ENCODE assay signal across 16 mouse cellular contexts in genomic region chr2:25431308-25431855, GRCm38 (mm10). TPM values are rescaled to one million over a fixed set of nuclear protein-coding genes. Genes with fewer than 3 reads are reported as not detected.
DNase-seq lines count a peak whose midpoint lies in the region; ATAC-seq and TF ChIP-seq lines count a peak whose summit lies in the region.
"Had no signal": no experiment of that assay in that cellular context is flagged by ENCODE, and none has a peak within 500 bp of the region (broad histone marks: within the 10 kb centered on the region; RNA-seq: fewer than 3 reads in every experiment).

No protein-coding gene starts in this region.

- H3K4me3 ChIP-seq in kidney, embryonic 14.5 days (ENCODE audit: low read length): no peak overlapping the region
- H3K4me3 ChIP-seq in midbrain, embryonic 13.5 days (replicated peaks): no peak overlapping the region
- H3K4me3 ChIP-seq in midbrain, embryonic 11.5 days (ENCODE audit: low read depth, low read length): no peak overlapping the region
- no peak overlapping the region for H3K4me3 ChIP-seq in hindbrain, postnatal 0 days (ENCODE audit: low read length)
- H3K4me3 ChIP-seq: embryonic facial prominence, embryonic 13.5 days; liver, embryonic 12.5 days; midbrain, embryonic 12.5 days; neural tube, embryonic 12.5 days had no signal

- H3K27me3 ChIP-seq in kidney, embryonic 14.5 days (ENCODE audit: control insufficient read depth, insufficient read depth, low read length): no peaks in the 10 kb centered on the region; the same call in 1 of the 2 replicates
- H3K27me3 ChIP-seq in midbrain, embryonic 13.5 days: no peaks in the 10 kb centered on the region
- peaks cover 4% of the 10 kb centered on the region; the same call in 1 of the 2 replicates for H3K27me3 ChIP-seq in midbrain, embryonic 11.5 days (ENCODE audit: control insufficient read depth, insufficient read depth, low read length)
- H3K27me3 ChIP-seq in hindbrain, postnatal 0 days (ENCODE audit: insufficient read depth, low read length): no peaks in the 10 kb centered on the region

- H3K4me1 ChIP-seq in kidney, embryonic 14.5 days (ENCODE audit: control insufficient read depth, insufficient read depth, low read length): peaks cover 16% of the 10 kb centered on the region
- peaks cover 29% of the 10 kb centered on the region for H3K4me1 ChIP-seq in midbrain, embryonic 13.5 days (replicated peaks)
- peaks cover 9% of the 10 kb centered on the region for H3K4me1 ChIP-seq in midbrain, embryonic 11.5 days (ENCODE audit: control insufficient read depth, insufficient read depth, low read length)
- peaks cover 28% of the 10 kb centered on the region for H3K4me1 ChIP-seq in hindbrain, postnatal 0 days (ENCODE audit: insufficient read depth, low read length)

- 0 out of 2 replicates have a peak overlapping the region, but pooled peaks have one; percentile 6 for H3K4me2 ChIP-seq in kidney, embryonic 14.5 days (replicated peaks; ENCODE audit: low read depth, low read length)
- peak overlapping the region; percentile 76 for H3K4me2 ChIP-seq in midbrain, embryonic 13.5 days (replicated peaks)
- H3K4me2 ChIP-seq in midbrain, embryonic 11.5 days: no peak overlapping the region
- H3K4me2 ChIP-seq in hindbrain, postnatal 0 days (ENCODE audit: low read depth, low read length): peak overlapping the region; percentile 83
- H3K4me2 ChIP-seq: embryonic facial prominence, embryonic 13.5 days; liver, embryonic 12.5 days had no signal

- H3K27ac ChIP-seq in kidney, embryonic 14.5 days (ENCODE audit: low read depth, low read length): no peak overlapping the region
- H3K27ac ChIP-seq in midbrain, embryonic 13.5 days: no peak overlapping the region
- no peak overlapping the region for H3K27ac ChIP-seq in midbrain, embryonic 11.5 days (ENCODE audit: low read depth, low read length)
- no peak overlapping the region; the same call in 1 of the 2 replicates for H3K27ac ChIP-seq in hindbrain, postnatal 0 days
- H3K27ac ChIP-seq: embryonic facial prominence, embryonic 13.5 days; liver, embryonic 12.5 days; midbrain, embryonic 12.5 days; neural tube, embryonic 12.5 days had no signal

- TF ChIP-seq CTCF in hindbrain, postnatal 0 days (IDR thresholded peaks at IDR 0.05; ENCODE audit: low read depth): no peak

- ATAC-seq in kidney, embryonic 14.5 days (ENCODE audit: low FRiP score, low TSS enrichment): no peak
- ATAC-seq in midbrain, embryonic 13.5 days: no peak
- ATAC-seq in midbrain, embryonic 11.5 days (ENCODE audit: low FRiP score): no peak
- no peak for ATAC-seq in hindbrain, postnatal 0 days
- ATAC-seq: activated CD4-positive, CD25-positive, alpha-beta regulatory T cell, adult 4 months; liver, embryonic 12.5 days had no signal

- H3K9ac ChIP-seq in kidney, embryonic 14.5 days (ENCODE audit: low read depth, low read length): no peak overlapping the region
- H3K9ac ChIP-seq in midbrain, embryonic 13.5 days (replicated peaks): peak overlapping the region; percentile 39; the same call in 1 of the 2 replicates
- no peak overlapping the region for H3K9ac ChIP-seq in midbrain, embryonic 11.5 days (ENCODE audit: low read length)
- H3K9ac ChIP-seq in hindbrain, postnatal 0 days (replicated peaks; ENCODE audit: low read length): peak overlapping the region; percentile 22; the same call in 1 of the 2 replicates
- H3K9ac ChIP-seq: embryonic facial prominence, embryonic 13.5 days; liver, embryonic 12.5 days; midbrain, embryonic 12.5 days had no signal

- peak; percentile 67 for DNase-seq in cerebellum, adult 9-11 months
- no peak for DNase-seq in cerebellum, adult 8-10 months
- DNase-seq in kidney, postnatal 14 days: no peak
- no peak for DNase-seq in midbrain, embryonic 11.5 days (ENCODE audit: low spot score, missing footprints)
- no peak for DNase-seq in hindbrain, postnatal 0 days (ENCODE audit: low spot score)
- no peak for DNase-seq in lung, postnatal 10 days
- DNase-seq: right cerebral cortex, postnatal 4 days; thymus, adult 18-20 months had no signal

- H3K9me3 ChIP-seq in kidney, embryonic 14.5 days (ENCODE audit: control insufficient read depth, low read length): no peaks in the 10 kb centered on the region
- no peaks in the 10 kb centered on the region for H3K9me3 ChIP-seq in midbrain, embryonic 13.5 days
- H3K9me3 ChIP-seq in midbrain, embryonic 11.5 days (ENCODE audit: control insufficient read depth, low read length): no peaks in the 10 kb centered on the region
- no peaks in the 10 kb centered on the region for H3K9me3 ChIP-seq in hindbrain, postnatal 0 days (ENCODE audit: low read length)
- H3K9me3 ChIP-seq: embryonic facial prominence, embryonic 13.5 days; liver, embryonic 12.5 days; midbrain, embryonic 12.5 days; neural tube, embryonic 12.5 days had no signal

- H3K36me3 ChIP-seq in kidney, embryonic 14.5 days (ENCODE audit: control insufficient read depth, insufficient read depth, low read length): 0 out of 2 replicates have a peak, but pooled peaks cover 3% of the 10 kb centered on the region
- H3K36me3 ChIP-seq in midbrain, embryonic 13.5 days: peaks cover 33% of the 10 kb centered on the region
- H3K36me3 ChIP-seq in midbrain, embryonic 11.5 days (ENCODE audit: control insufficient read depth, insufficient read depth, low read length): no peaks in the 10 kb centered on the region
- H3K36me3 ChIP-seq in hindbrain, postnatal 0 days (ENCODE audit: insufficient read depth, low read length): peaks cover 19% of the 10 kb centered on the region

- 67% methylated on average over 6 of the region's 6 CpGs for WGBS in kidney, embryonic 14.5 days
- 46% methylated on average over 6 of the region's 6 CpGs for WGBS in midbrain, embryonic 13.5 days
- 45% methylated on average over 6 of the region's 6 CpGs for WGBS in midbrain, embryonic 11.5 days
- 39% methylated on average over 6 of the region's 6 CpGs for WGBS in hindbrain, postnatal 0 days

RNA-seq across cellular contexts. Expression of gene Abca2, which starts 2.9 kb away (rescaled TPM):
- polyA plus RNA-seq in kidney, embryonic 14.5 days (2014; fragmentation: Nextera tagmentation; extraction: Ambion mirVana): 8.1 and 11.2 TPM in 2 replicates
- 10.2 and 11.1 TPM in 2 replicates for polyA plus RNA-seq in midbrain, embryonic 13.5 days (2015; fragmentation: Nextera tagmentation; extraction: Ambion mirVana)
- polyA plus RNA-seq in midbrain, embryonic 11.5 days (2014; fragmentation: Nextera tagmentation; extraction: Ambion mirVana): 5.2 and 5.4 TPM in 2 replicates
- 84.6 and 94.9 TPM in 2 replicates for total RNA-seq in hindbrain, postnatal 0 days (2014; rRNA removed)
- polyA plus RNA-seq in hindbrain, postnatal 0 days (2015; fragmentation: Nextera tagmentation; extraction: Ambion mirVana): 10.7 and 12.5 TPM in 2 replicates

RNA-seq across cellular contexts. Expression of gene Fut7, which starts 8.3 kb away (rescaled TPM):
- polyA plus RNA-seq in kidney, embryonic 14.5 days (2014; fragmentation: Nextera tagmentation; extraction: Ambion mirVana): not detected in 2 replicates
- 0.49 TPM in 1 of 2 replicates, not detected in the other for polyA plus RNA-seq in midbrain, embryonic 13.5 days (2015; fragmentation: Nextera tagmentation; extraction: Ambion mirVana)
- not detected in 2 replicates for polyA plus RNA-seq in midbrain, embryonic 11.5 days (2014; fragmentation: Nextera tagmentation; extraction: Ambion mirVana)
- total RNA-seq in hindbrain, postnatal 0 days (2014; rRNA removed): 1.0 TPM in 1 of 2 replicates, not detected in the other
- polyA plus RNA-seq in hindbrain, postnatal 0 days (2015; fragmentation: Nextera tagmentation; extraction: Ambion mirVana): 0.18 and 0.20 TPM in 2 replicates

RNA-seq across cellular contexts. Expression of gene Clic3, which starts 25.3 kb away (rescaled TPM):
- 0.57 and 1.2 TPM in 2 replicates for polyA plus RNA-seq in kidney, embryonic 14.5 days (2014; fragmentation: Nextera tagmentation; extraction: Ambion mirVana)
- 2.7 and 4.0 TPM in 2 replicates for polyA plus RNA-seq in midbrain, embryonic 13.5 days (2015; fragmentation: Nextera tagmentation; extraction: Ambion mirVana)
- 0.18 and 0.25 TPM in 2 replicates for polyA plus RNA-seq in midbrain, embryonic 11.5 days (2014; fragmentation: Nextera tagmentation; extraction: Ambion mirVana)
- 0.97 and 3.9 TPM in 2 replicates for total RNA-seq in hindbrain, postnatal 0 days (2014; rRNA removed)
- 4.1 and 4.8 TPM in 2 replicates for polyA plus RNA-seq in hindbrain, postnatal 0 days (2015; fragmentation: Nextera tagmentation; extraction: Ambion mirVana)
- total RNA-seq: hematopoietic stem cell, adult 5-6 weeks had no signal

RNA-seq across cellular contexts. Expression of gene Paxx, which starts 29.5 kb away (rescaled TPM):
- 23.5 and 23.9 TPM in 2 replicates for polyA plus RNA-seq in kidney, embryonic 14.5 days (2014; fragmentation: Nextera tagmentation; extraction: Ambion mirVana)
- 85.7 and 92.1 TPM in 2 replicates for polyA plus RNA-seq in midbrain, embryonic 13.5 days (2015; fragmentation: Nextera tagmentation; extraction: Ambion mirVana)
- 21.9 and 23.2 TPM in 2 replicates for polyA plus RNA-seq in midbrain, embryonic 11.5 days (2014; fragmentation: Nextera tagmentation; extraction: Ambion mirVana)
- 183 and 187 TPM in 2 replicates for total RNA-seq in hindbrain, postnatal 0 days (2014; rRNA removed)
- polyA plus RNA-seq in hindbrain, postnatal 0 days (2015; fragmentation: Nextera tagmentation; extraction: Ambion mirVana): 141 and 145 TPM in 2 replicates

RNA-seq across cellular contexts. Expression of gene Npdc1, which starts 32.2 kb away (rescaled TPM):
- 32.8 and 34.0 TPM in 2 replicates for polyA plus RNA-seq in kidney, embryonic 14.5 days (2014; fragmentation: Nextera tagmentation; extraction: Ambion mirVana)
- polyA plus RNA-seq in midbrain, embryonic 13.5 days (2015; fragmentation: Nextera tagmentation; extraction: Ambion mirVana): 380 and 389 TPM in 2 replicates
- polyA plus RNA-seq in midbrain, embryonic 11.5 days (2014; fragmentation: Nextera tagmentation; extraction: Ambion mirVana): 101 and 106 TPM in 2 replicates
- total RNA-seq in hindbrain, postnatal 0 days (2014; rRNA removed): 249 and 289 TPM in 2 replicates
- 416 and 422 TPM in 2 replicates for polyA plus RNA-seq in hindbrain, postnatal 0 days (2015; fragmentation: Nextera tagmentation; extraction: Ambion mirVana)

Comparison
In these comparisons a context has a peak if more than half of its experiments do, and no peak if none do; other contexts are left out.
1. H3K9ac ChIP-seq: peak in midbrain, embryonic 13.5 days (single experiment) and hindbrain, postnatal 0 days (single experiment); none in kidney, embryonic 14.5 days (single experiment) and midbrain, embryonic 11.5 days (single experiment).